Mouse (Mus musculus): ENCODE data around the gene Adat1.

GRCm38 (mm10) chr8:111978147-111978546 is 14.0 kb downstream of the Adat1 start:
- TF ChIP-seq CTCF (IDR thresholded peaks at IDR 0.05; ENCODE audit: low read depth) (no peak), EP300 (optimal IDR thresholded peaks at IDR 0.05) (no peak)
